Mouse (Mus musculus): Measurements from ENCODE around the gene Mlkl. TPM values are rescaled to one million over a fixed set of nuclear protein-coding genes. Genes with fewer than 3 reads are reported as not detected.

Gene Mlkl
- polyA plus RNA-seq (2012; rRNA removed) = 0.19 and 0.23 TPM in 2 replicates

GRCm38 (mm10) chr8:111337890-111338347, at the start of gene Mlkl:
TSS of gene Mlkl (minus strand) at chr8:111338177.
- DNase-seq (ENCODE audit: low read depth) = peak; percentile 43
- TF ChIP-seq CTCF (IDR thresholded peaks at IDR 0.05; ENCODE audit: borderline replicate concordance, extremely low read depth, insufficient read depth, insufficient read length) (no peak), POLR2A (IDR thresholded peaks at IDR 0.05; ENCODE audit: borderline replicate concordance, extremely low read depth, insufficient read depth, insufficient read length, poor library complexity, severe bottlenecking) (no peak)

GRCm38 (mm10) chr8:111385915-111386314, 47.9 kb upstream of the Mlkl start:
- DNase-seq (ENCODE audit: low read depth) = no peak
- no peak for TF ChIP-seq CTCF (IDR thresholded peaks at IDR 0.05; ENCODE audit: borderline replicate concordance, extremely low read depth, insufficient read depth, insufficient read length)

GRCm38 (mm10) chr8:111384628-111385027, 46.7 kb upstream of the Mlkl start:
- TF ChIP-seq POLR2A (IDR thresholded peaks at IDR 0.05; ENCODE audit: borderline replicate concordance, extremely low read depth, insufficient read depth, insufficient read length, poor library complexity, severe bottlenecking) = no peak
- TF ChIP-seq CTCF (IDR thresholded peaks at IDR 0.05; ENCODE audit: borderline replicate concordance, extremely low read depth, insufficient read depth, insufficient read length) = no peak
- no peak for DNase-seq (ENCODE audit: low read depth)

DNA sequence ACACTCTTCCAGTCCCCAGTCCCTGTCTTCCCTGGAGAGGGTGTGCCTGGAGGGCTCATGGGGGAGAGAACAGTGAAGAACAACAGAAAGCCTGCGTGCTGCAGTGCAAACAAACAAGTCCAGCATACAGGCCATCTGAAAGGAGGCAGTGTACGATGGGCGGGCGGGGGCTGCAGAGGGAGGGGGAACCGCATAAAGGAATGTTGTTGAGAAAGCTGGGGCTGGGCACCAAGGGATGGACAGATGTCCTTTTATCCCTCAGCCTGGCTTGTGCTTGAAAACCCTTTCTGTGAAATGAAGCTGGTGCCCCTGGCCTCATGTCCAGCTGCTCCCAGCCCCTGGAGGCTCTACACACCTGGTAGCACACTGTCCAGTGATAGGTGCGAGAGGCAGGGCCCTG, 37.2 kb upstream of the Mlkl start:
- peak; percentile 14 for DNase-seq (ENCODE audit: low read depth)
- no peak for TF ChIP-seq POLR2A (IDR thresholded peaks at IDR 0.05; ENCODE audit: borderline replicate concordance, extremely low read depth, insufficient read depth, insufficient read length, poor library complexity, severe bottlenecking)
- no peak for TF ChIP-seq CTCF (IDR thresholded peaks at IDR 0.05; ENCODE audit: borderline replicate concordance, extremely low read depth, insufficient read depth, insufficient read length)

GRCm38 (mm10) chr8:111369711-111370110, 31.7 kb upstream of the Mlkl start:
- no peak for DNase-seq (ENCODE audit: low read depth)
- TF ChIP-seq CTCF (IDR thresholded peaks at IDR 0.05; ENCODE audit: borderline replicate concordance, extremely low read depth, insufficient read depth, insufficient read length) = no peak
- TF ChIP-seq POLR2A (IDR thresholded peaks at IDR 0.05; ENCODE audit: borderline replicate concordance, extremely low read depth, insufficient read depth, insufficient read length, poor library complexity, severe bottlenecking) = no peak

- DNase-seq (ENCODE audit: low read depth) = no peak
- no peak for TF ChIP-seq CTCF (IDR thresholded peaks at IDR 0.05; ENCODE audit: borderline replicate concordance, extremely low read depth, insufficient read depth, insufficient read length)
- TF ChIP-seq POLR2A (IDR thresholded peaks at IDR 0.05; ENCODE audit: borderline replicate concordance, extremely low read depth, insufficient read depth, insufficient read length, poor library complexity, severe bottlenecking) = no peak
Observed at GRCm38 (mm10) chr8:111367350-111367749, 29.4 kb upstream of the Mlkl start.

- DNase-seq (ENCODE audit: low read depth) = no peak
- TF ChIP-seq CTCF (IDR thresholded peaks at IDR 0.05; ENCODE audit: borderline replicate concordance, extremely low read depth, insufficient read depth, insufficient read length) (no peak), POLR2A (IDR thresholded peaks at IDR 0.05; ENCODE audit: borderline replicate concordance, extremely low read depth, insufficient read depth, insufficient read length, poor library complexity, severe bottlenecking) (no peak)
Observed at GRCm38 (mm10) chr8:111366610-111367234, 28.7 kb upstream of the Mlkl start.

DNA sequence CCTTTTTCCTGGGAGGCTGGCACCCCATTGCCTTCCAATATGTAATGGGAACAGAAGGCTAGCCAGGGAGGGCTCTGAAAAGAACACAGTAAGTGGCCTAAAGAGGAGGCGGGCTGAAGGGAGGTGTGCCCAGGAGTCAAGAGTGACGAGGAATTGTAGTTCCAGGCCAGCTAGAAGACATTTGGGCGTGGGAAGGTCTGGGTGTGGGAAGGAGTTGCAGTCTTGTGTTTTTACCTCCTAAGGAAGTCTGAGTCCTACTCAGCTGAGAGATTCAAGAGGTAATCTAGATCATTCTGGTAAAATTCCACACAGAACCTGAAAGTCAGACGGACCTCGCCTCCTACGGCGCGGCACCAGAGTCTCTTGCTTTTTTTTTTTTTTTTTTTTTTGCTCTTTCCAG, 25.5 kb upstream of the Mlkl start:
- DNase-seq (ENCODE audit: low read depth) = no peak
- TF ChIP-seq CTCF (IDR thresholded peaks at IDR 0.05; ENCODE audit: borderline replicate concordance, extremely low read depth, insufficient read depth, insufficient read length) = no peak
- TF ChIP-seq POLR2A (IDR thresholded peaks at IDR 0.05; ENCODE audit: borderline replicate concordance, extremely low read depth, insufficient read depth, insufficient read length, poor library complexity, severe bottlenecking) = no peak

GRCm38 (mm10) chr8:111360579-111361209, 22.7 kb upstream of the Mlkl start:
- no peak for DNase-seq (ENCODE audit: low read depth)
- TF ChIP-seq CTCF (IDR thresholded peaks at IDR 0.05; ENCODE audit: borderline replicate concordance, extremely low read depth, insufficient read depth, insufficient read length) = no peak
- TF ChIP-seq POLR2A (IDR thresholded peaks at IDR 0.05; ENCODE audit: borderline replicate concordance, extremely low read depth, insufficient read depth, insufficient read length, poor library complexity, severe bottlenecking) = no peak

DNA sequence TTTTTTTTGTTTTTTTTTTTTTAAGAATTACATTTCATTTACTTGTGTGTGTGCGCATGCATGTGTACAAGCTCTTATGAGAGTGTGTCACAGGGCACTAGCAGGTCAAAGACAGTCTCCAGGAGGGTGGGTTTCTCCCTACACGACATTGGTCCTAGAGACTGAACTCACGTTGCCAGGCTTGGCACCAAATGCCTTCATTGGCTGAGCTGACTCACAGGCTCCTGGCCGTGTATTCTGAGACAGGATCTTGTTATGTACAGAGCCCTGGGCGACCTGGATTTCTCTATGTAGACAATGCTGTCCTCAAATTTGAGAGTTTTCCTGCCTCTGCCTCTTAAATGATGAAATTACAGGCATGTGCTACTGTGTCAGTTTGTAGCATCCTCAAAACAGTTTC, 22.0 kb upstream of the Mlkl start:
- DNase-seq (ENCODE audit: low read depth) = no peak
- no peak for TF ChIP-seq CTCF (IDR thresholded peaks at IDR 0.05; ENCODE audit: borderline replicate concordance, extremely low read depth, insufficient read depth, insufficient read length)
- no peak for TF ChIP-seq POLR2A (IDR thresholded peaks at IDR 0.05; ENCODE audit: borderline replicate concordance, extremely low read depth, insufficient read depth, insufficient read length, poor library complexity, severe bottlenecking)

GRCm38 (mm10) chr8:111358905-111359304, 20.9 kb upstream of the Mlkl start:
- no peak for DNase-seq (ENCODE audit: low read depth)
- no peak for TF ChIP-seq POLR2A (IDR thresholded peaks at IDR 0.05; ENCODE audit: borderline replicate concordance, extremely low read depth, insufficient read depth, insufficient read length, poor library complexity, severe bottlenecking)
- TF ChIP-seq CTCF (IDR thresholded peaks at IDR 0.05; ENCODE audit: borderline replicate concordance, extremely low read depth, insufficient read depth, insufficient read length) = no peak

GRCm38 (mm10) chr8:111357433-111357832, 19.5 kb upstream of the Mlkl start:
- DNase-seq (ENCODE audit: low read depth) = no peak
- TF ChIP-seq POLR2A (IDR thresholded peaks at IDR 0.05; ENCODE audit: borderline replicate concordance, extremely low read depth, insufficient read depth, insufficient read length, poor library complexity, severe bottlenecking) (no peak), CTCF (IDR thresholded peaks at IDR 0.05; ENCODE audit: borderline replicate concordance, extremely low read depth, insufficient read depth, insufficient read length) (no peak)
